Mouse (Mus musculus) lung, adult 18-20 months (tissue): ENCODE data around the gene Tmem86b.

Source experiments
- DNase-seq, 2 experiments: peaks; one replicate each; pipeline ENCODE4 v3.0.0; 2022; ENCODE audit warnings: mixed read lengths in 2 of 2

Gene Tmem86b

DNA sequence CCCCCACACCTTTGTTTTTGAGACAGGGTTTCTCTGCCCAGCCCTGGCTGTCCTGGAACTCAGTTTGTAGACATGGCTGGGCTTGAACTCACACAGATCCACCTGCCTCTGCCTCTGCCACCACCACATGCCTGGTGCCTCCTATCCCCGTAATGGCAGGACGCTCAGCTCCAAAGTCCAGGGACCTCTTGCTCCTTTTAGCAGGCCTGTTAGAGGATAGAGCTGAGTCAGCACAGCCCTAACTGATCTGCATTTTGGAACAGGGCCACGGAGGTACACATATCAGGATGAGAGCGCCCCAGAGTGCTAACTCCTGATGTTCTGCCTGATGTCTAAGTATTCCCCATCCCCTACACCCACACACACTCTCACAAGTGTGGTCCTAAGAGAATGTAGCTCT, at the start of gene Tmem86b:
Gene Tmem86b, minus strand, starts transcription at position 392 of the 400 bp plus-strand sequence.
- DNase-seq: no peak

- DNase-seq: no peak
Measured at GRCm38 (mm10) chr7:4675200-4675599, 44.0 kb upstream of the Tmem86b start.

GRCm38 (mm10) chr7:4674114-4674731, 43.0 kb upstream of the Tmem86b start:
- DNase-seq: no peak

- peak; percentile 33 to 70 for DNase-seq
Measured at GRCm38 (mm10) chr7:4671956-4672355, 40.7 kb upstream of the Tmem86b start.

GRCm38 (mm10) chr7:4670655-4671255, 39.5 kb upstream of the Tmem86b start:
- DNase-seq: no peak

DNA sequence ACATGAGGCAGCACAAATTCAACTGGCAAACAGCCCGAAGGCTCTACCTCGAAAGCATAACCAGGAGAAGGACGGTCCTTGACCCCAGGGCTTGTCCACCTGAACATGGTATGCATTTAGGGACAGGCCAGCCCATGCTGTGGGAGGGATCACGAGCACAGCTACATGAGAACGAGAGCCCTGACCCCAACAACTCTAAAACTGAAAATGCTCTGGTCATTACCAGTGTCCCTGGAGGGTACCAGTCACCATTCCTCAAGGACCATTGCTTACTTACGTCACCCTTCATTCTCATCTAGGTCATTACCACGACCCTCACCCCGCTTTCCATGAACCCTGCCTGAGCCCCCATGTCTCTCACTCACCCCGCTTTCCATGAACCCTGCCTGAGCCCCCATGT, 37.9 kb upstream of the Tmem86b start:
- DNase-seq: no peak

DNA sequence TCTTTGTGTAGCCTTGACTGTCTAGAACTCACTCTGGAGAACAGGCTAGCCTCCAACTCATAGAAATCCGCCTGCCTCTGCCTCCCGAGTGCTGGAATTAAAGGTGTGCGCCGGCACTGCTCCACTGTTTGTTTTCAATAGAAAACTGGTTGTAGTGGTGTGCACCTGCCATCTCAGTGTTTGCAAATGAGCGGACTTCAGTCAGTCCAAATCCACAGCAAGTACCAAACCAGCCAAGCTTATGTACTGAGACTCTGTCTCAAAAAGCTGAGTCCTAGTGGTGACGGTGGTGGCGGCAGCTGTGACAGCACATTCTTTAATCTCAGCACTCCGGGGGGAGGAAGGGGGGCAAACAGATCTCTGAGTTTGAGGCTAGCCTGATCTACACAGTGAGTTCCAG, 37.3 kb upstream of the Tmem86b start:
- DNase-seq: no peak

DNA sequence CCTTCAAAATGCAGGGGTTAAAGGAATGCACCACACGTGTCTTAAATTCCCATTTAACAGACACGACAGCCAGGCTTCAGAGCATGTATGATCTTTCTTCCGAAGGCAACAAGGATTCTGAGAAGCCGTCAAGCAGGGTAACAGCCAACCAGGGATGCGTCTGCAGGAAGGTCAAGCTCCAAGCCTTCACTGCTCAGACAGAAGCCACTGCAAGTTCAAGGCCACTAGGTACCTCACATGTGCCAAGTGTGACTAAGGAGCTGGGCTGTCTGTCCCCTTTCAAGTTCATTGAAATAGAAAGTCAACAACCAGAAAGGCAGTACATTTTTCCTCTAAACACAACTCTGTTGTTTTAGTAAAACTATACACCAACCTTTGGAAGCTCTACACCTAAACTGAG, 35.6 kb upstream of the Tmem86b start:
- DNase-seq: no peak

GRCm38 (mm10) chr7:4663742-4664141, 32.5 kb upstream of the Tmem86b start:
- no peak for DNase-seq

DNA sequence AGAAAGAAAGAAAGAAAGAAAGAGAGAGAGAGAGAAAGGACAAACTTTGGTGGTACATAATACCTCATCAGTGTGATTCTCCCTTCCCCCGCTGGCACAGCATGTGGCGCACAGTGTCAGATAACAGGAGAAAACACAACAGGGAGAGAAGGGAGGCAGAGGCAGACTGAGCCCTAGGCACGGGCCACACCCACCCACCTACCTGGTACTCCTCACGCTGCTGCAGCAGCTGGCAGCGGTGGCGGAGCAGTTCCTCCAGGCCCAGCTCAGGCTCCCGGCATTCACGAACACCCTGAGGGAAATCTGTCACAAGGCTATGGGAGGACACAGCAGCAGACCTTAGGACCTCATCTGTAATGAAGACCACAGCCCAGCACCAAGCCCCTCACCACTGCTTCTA, 32.0 kb upstream of the Tmem86b start:
- no peak for DNase-seq

DNA sequence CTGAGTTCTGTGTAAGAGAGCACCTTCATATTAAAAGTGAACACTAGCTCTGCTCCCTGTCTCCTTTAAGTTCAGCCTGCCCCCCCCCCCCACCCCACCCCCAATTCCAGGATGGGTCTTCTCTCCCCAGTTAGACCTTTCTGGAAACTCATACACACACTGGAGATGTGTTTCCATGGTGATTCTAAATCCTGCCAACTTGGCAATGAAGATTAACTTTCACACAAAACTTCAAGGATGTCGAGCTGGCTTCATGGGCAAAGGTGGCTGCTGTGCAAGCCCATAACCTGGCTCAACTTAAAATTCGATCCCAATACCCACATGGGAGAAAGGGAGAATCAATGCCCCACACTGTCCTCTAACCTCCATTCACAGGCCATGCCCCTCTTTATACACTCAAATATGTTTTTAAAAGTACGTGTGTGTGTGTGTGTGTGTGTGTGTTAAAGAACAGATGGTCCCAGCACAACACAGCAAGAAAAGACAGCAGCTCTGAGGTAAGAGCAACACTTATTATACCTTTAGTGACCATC, 28.8 kb upstream of the Tmem86b start:
- no peak for DNase-seq

GRCm38 (mm10) chr7:4658912-4659551, 27.8 kb upstream of the Tmem86b start, which contains the start of gene Ppp6r1:
Gene Ppp6r1, minus strand, starts transcription at chr7:4659019.
- peak; percentile 97 to 98 for DNase-seq

GRCm38 (mm10) chr7:4658128-4658907, 27.1 kb upstream of the Tmem86b start:
- DNase-seq: peak in 1 of 2 experiments; percentile 25

- peak; percentile 49 to 71 for DNase-seq
Measured at GRCm38 (mm10) chr7:4657521-4658127, 26.4 kb upstream of the Tmem86b start.

DNA sequence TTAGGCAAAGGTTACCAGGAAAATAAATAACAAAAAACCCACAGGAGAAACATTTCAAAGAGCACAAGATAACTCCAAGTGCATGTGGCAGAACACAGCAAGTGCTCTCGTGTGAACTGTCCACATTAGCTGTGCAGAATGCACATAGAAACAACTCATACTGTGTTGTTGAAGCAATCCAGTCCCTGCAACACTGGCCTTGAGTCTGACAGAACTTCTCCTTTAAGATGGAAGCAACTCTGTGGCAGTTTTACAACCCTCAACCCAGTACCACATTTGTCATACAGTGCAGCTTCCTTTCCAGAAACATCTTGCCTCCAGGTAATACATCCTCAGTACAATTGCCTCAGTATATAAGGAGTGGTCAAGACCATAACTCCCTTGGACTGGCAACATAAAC, 25.6 kb upstream of the Tmem86b start:
- DNase-seq: no peak

DNA sequence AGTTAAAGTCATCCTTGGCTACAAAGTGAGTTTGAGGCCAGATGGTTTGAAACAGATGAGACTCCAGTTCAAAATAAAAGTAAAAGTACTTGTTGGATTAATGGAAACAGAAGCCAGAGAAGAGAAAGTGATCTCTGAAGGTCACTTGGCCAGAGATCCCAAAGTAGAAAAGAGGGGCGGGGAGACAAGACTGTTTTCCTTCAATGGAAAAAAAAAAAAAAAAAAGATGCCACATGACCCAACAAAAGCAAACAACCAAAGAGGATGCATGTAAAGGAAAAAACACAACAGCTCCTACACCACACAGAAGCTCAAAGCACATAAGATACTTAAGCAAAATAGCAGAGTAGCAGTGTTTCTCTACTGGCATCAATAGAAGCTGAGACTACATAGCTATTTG, 24.7 kb upstream of the Tmem86b start:
- DNase-seq: no peak

DNA sequence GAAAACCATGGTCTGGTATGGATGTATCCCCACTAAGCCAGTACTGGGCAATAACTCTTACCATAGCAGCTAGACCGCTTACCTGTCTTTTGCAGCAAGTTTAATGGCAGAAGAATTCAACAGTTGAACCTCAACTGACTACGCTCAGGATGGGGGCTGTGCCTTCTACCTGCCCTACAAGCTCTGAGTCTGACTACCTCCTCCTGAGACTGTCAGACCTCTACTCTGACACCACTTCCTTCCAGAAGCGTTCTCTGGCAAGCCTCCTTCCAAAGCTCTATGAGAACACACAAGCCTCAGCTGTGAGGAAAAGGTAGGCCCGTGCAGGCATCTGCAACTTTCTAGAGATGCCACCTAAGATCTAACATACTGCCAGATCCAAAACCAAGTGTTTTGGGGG, 24.2 kb upstream of the Tmem86b start:
- DNase-seq: no peak

DNA sequence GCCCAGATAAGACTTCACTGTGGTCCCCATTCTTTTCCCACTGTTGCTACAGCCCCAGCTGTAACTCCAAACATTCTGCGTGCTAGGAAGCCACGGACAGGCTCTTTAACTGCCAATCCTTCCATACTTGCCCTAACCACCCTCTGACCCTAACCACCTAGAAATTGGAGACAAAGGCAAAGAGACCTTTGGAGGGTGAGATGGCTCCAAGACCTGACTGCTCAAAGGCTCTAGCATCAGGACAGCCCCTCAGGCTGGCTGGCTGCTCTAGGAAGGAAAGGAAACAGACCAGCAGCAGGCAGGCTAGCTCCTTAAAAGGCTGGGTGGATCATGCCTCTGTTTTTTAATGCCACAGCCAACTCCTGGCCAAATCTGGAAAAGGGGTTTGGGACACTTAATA, 23.0 kb upstream of the Tmem86b start:
- no peak for DNase-seq

GRCm38 (mm10) chr7:4653780-4654179, 22.6 kb upstream of the Tmem86b start:
- peak; percentile 43 to 48 for DNase-seq

DNA sequence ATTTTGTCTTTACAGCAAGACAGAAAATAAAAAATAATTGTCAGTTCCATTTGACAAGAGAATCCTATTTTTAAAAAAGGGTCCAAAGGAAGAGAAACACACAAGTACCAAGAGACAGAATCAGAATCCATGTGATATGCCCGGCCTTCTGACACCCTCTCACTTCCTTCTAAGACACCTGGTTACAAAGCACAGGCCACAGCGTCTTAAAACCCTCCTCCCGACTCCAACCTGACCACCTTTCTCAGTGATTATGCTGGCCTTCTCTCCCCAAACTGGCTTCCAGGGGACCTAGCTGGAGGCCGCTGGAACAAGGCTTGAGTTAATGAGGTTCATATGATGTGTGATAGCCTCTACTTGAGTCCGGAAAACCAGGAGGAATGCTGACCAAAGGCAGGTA, 22.1 kb upstream of the Tmem86b start:
- DNase-seq: no peak

GRCm38 (mm10) chr7:4652726-4653125, 21.5 kb upstream of the Tmem86b start:
- no peak for DNase-seq

GRCm38 (mm10) chr7:4651581-4651980, 20.4 kb upstream of the Tmem86b start:
- DNase-seq: no peak

DNA sequence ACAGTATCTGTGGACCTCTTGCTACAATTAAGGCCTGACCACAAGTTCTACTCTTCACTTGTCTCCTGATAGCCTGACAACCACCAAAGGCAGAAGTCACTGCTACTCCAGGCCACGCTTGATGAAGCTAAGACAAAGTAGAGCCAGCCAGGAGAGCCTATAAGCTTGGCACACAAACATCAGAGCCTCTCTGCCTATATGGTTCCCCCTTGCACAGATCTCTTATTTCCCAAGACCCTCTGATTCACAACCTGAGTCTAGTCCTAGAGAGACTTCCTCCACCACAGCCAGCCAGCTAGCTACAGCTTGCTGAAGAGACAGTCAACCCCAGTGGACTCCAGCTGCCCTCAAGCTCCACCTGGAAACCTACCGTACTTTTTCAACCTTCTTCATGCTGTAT, 16.8 kb upstream of the Tmem86b start:
- no peak for DNase-seq
